ENCODE assay signal across 9 mouse cellular contexts in the genomic region with DNA sequence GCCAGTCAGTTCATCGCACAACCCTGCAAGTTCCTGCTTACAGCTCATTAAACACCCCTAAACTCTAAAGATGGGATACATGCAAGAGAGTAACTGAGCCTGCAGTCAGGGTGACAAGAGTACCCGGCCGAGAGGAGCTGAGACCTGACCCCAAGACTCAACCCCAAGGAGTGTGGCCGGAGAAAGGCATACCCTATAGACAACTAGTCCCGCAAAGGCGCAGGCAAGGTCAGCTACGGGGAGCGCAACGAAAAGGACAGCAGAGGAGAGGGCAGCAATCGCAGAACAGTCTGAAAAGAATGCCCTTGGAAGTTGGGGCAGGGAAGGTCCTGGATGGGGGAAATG. TPM values are rescaled to one million over a fixed set of nuclear protein-coding genes. Genes with fewer than 3 reads are reported as not detected.
A peak's percentile ranks its signal among the peaks of the same experiment; 100 is the strongest.
DNase-seq lines count a peak whose midpoint lies in the region; ATAC-seq and TF ChIP-seq lines count a peak whose summit lies in the region.
"Had no signal": no experiment of that assay in that cellular context is flagged by ENCODE, and none has a peak within 500 bp of the region (broad histone marks: within the 10 kb centered on the region; RNA-seq: fewer than 3 reads in every experiment).

No protein-coding gene starts in this region.

- no peaks in the 10 kb centered on the region for H3K27me3 ChIP-seq in cerebellum, adult 2 months (ENCODE audit: control insufficient read depth, insufficient read depth, low read length)
- peaks cover 2% of the 10 kb centered on the region; the same call in 1 of the 2 replicates for H3K27me3 ChIP-seq in liver, embryonic 11.5 days (replicated peaks; ENCODE audit: control insufficient read depth, insufficient read depth, low read length)
- no peaks in the 10 kb centered on the region; the same call in 1 of the 2 replicates for H3K27me3 ChIP-seq in splenic B cell, adult 2 months (ENCODE audit: control insufficient read depth, insufficient read depth, low read length, poor library complexity, severe bottlenecking)

- H3K9ac ChIP-seq in liver, embryonic 11.5 days (ENCODE audit: low read depth, low read length), result peak overlapping the region; percentile 84

- peak overlapping the region; percentile 93 for H3K4me3 ChIP-seq in cerebellum, adult 2 months (replicated peaks; ENCODE audit: insufficient read depth, low read depth, low read length)
- peak overlapping the region; percentile 87 for H3K4me3 ChIP-seq in liver, embryonic 11.5 days (ENCODE audit: low read depth, low read length)

- WGBS in cerebellum, adult 2 months, result under 1% methylated on average over 10 of the region's 10 CpGs
- 2% methylated on average over 10 of the region's 10 CpGs for WGBS in liver, embryonic 11.5 days

- peaks cover 2% of the 10 kb centered on the region for H3K4me1 ChIP-seq in cerebellum, adult 2 months (ENCODE audit: control insufficient read depth, insufficient read depth, low read length)
- peaks cover 8% of the 10 kb centered on the region for H3K4me1 ChIP-seq in liver, embryonic 11.5 days (replicated peaks; ENCODE audit: control insufficient read depth, insufficient read depth, low read length)

- peak overlapping the region; percentile 85 for H3K27ac ChIP-seq in cerebellum, adult 2 months (ENCODE audit: insufficient read depth, low read length)
- no peak overlapping the region; the same call in 1 of the 2 replicates for H3K27ac ChIP-seq in liver, embryonic 11.5 days (ENCODE audit: low read depth, low read length)

- no peak for TF ChIP-seq CTCF in cerebellum, adult 2 months (IDR thresholded peaks at IDR 0.05; ENCODE audit: borderline replicate concordance, insufficient read depth, low read depth, low read length)

- no peak for DNase-seq in cerebellum, adult 2 months
- DNase-seq in cerebellum, adult 9-10 months, result no peak
- DNase-seq in retina, embryonic 14.5 days (ENCODE audit: low spot score), result peak; percentile 55
- DNase-seq in retina, postnatal 1 day, result no peak
- DNase-seq in liver, embryonic 11.5 days (ENCODE audit: low spot score), result peak; percentile 51
- peak; percentile 20 for DNase-seq in splenic B cell, adult 2 months (ENCODE audit: low read depth, low spot score)
- DNase-seq in cerebellum, postnatal 14 days, result no peak

- TF ChIP-seq POLR2A in cerebellum, adult 2 months (IDR thresholded peaks at IDR 0.05; ENCODE audit: borderline replicate concordance, insufficient read depth, low read length), result no peak

- H3K36me3 ChIP-seq in liver, embryonic 11.5 days (ENCODE audit: control insufficient read depth, insufficient read depth, low read length), result no peaks in the 10 kb centered on the region
- H3K36me3 ChIP-seq in splenic B cell, adult 2 months (ENCODE audit: control insufficient read depth, insufficient read depth, low read length, poor library complexity, severe bottlenecking), result no peaks in the 10 kb centered on the region

- peak overlapping the region; percentile 90 for H3K4me2 ChIP-seq in liver, embryonic 11.5 days

- H3K9me3 ChIP-seq in liver, embryonic 11.5 days (ENCODE audit: control insufficient read depth, low read length), result no peaks in the 10 kb centered on the region

- ATAC-seq in granulocyte monocyte progenitor cell, adult 5-6 weeks (replicated peaks; ENCODE audit: poor library complexity, severe bottlenecking), result peak; percentile 1; the same call in 1 of the 2 replicates
- no peak for ATAC-seq in liver, embryonic 11.5 days (replicated peaks; ENCODE audit: low FRiP score)

RNA-seq across cellular contexts. Expression of a gene that starts 0.3 kb away (rescaled TPM):
- 29.3 and 30.5 TPM in 2 replicates for polyA plus RNA-seq in cerebellum, adult 2 months (2012; rRNA removed)
- 17.4 and 19.4 TPM in 2 replicates for total RNA-seq in granulocyte monocyte progenitor cell, adult 5-6 weeks (2014; fragmentation: Nextera tagmentation)
- total RNA-seq in granulocyte monocyte progenitor cell, adult 5-6 weeks (2017), result 15.5 and 21.0 TPM in 2 replicates
- polyA plus RNA-seq in liver, embryonic 11.5 days (2014; fragmentation: Nextera tagmentation; extraction: Ambion mirVana), result 2.7 and 3.1 TPM in 2 replicates

RNA-seq across cellular contexts. Expression of a gene that starts 50.5 kb away (rescaled TPM):
- not detected in 2 replicates for polyA plus RNA-seq in cerebellum, adult 2 months (2012; rRNA removed)
- not detected in 2 replicates for total RNA-seq in granulocyte monocyte progenitor cell, adult 5-6 weeks (2014; fragmentation: Nextera tagmentation)
- total RNA-seq in granulocyte monocyte progenitor cell, adult 5-6 weeks (2017), result not detected in 2 replicates
- polyA plus RNA-seq in liver, embryonic 11.5 days (2014; fragmentation: Nextera tagmentation; extraction: Ambion mirVana), result not detected in 2 replicates
- total RNA-seq: gastrocnemius, adult 8-10 months had no signal

Comparison
In these comparisons a context has a peak if more than half of its experiments do, and no peak if none do; other contexts are left out.
1. DNase-seq: peak in retina, embryonic 14.5 days (single experiment), liver, embryonic 11.5 days (single experiment) and splenic B cell, adult 2 months (single experiment); none in cerebellum, adult 2 months (0 of 2), cerebellum, adult 9-10 months (single experiment), retina, postnatal 1 day (single experiment) and cerebellum, postnatal 14 days (0 of 2).